Mouse (Mus musculus) retina, embryonic 14.5 days (tissue): ENCODE data around the gene Ankrd45.
"Not testable (repeated sequence)": the region's sequence is repeated elsewhere in the genome, so short reads cannot be mapped to it uniquely, and the experiment has no call there.

Experiments used
- DNase-seq: peaks from one replicate; pipeline ENCODE4 v3.0.0-alpha.2; 2015; ENCODE audit warnings: low spot score

The Ankrd45 gene

GRCm38 (mm10) chr1:161142531-161143159 is at the start of gene Ankrd45:
Gene Ankrd45 (plus strand): TSS chr1:161142691.
- DNase-seq: peak; percentile 73

GRCm38 (mm10) chr1:161099721-161100405 is 42.6 kb upstream of the Ankrd45 start:
- DNase-seq: no peak

DNA sequence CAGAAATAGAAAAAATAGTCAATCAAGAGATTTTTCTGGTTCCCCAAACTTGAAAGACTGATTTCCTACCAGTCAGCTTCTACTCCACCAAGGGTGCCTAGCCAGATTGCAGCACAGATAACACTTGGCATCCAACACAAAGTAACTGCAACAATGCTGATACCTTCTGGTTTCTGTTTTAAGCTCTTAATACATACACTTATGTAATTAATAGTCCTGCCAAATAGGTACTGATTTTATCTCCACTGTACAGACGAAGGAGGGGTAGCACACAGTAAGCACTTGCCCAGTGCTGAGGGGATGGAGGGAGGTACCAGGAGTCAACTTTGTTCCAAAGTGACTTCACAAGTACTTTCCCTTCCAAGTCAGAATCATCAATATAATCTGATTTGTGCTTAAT is 38.6 kb upstream of the Ankrd45 start:
- DNase-seq: no peak

GRCm38 (mm10) chr1:161109216-161109615 is 33.3 kb upstream of the Ankrd45 start:
- no peak for DNase-seq

- no peak for DNase-seq
These were observed 27.9 kb upstream of the Ankrd45 start for GRCm38 (mm10) chr1:161114591-161114990.

DNA sequence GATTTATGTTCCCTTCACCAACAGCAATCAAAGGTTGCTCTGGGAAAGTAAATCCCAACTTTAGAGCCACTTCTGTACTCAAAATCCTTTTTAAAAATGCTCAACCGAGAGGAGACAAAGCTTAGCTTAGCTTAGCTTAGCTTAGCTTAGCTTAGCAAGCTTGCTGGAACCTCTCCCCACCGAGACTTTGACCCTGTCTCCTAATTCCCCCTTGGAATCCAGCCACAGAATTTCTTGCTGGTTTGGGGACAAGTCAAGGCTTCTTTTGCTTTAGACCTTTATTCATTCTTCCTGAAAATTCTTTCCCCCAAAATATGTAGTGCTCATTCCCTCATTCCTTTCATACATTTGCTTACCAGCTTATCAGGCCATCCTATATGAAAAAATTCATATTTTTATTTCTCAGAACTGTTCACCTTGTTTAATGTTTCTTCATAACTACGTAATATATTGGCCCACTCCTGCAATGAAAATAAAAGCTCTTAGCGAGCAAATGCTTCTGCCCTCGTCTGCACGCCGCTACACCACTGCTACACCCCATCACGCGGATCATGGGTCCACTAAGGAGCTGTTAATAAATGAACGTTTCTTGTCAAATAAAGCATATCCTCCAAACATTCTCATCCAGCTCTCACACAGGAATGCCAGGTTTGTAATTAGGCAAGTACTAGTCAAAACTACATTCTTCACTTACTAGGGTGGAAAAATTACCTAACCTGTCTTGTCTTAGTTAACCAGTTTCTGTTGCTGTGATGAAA is 19.7 kb upstream of the Ankrd45 start:
- DNase-seq: no peak

- DNase-seq: no peak
These were observed 16.0 kb upstream of the Ankrd45 start for GRCm38 (mm10) chr1:161126461-161126860.

GRCm38 (mm10) chr1:161130726-161131664 is 11.5 kb upstream of the Ankrd45 start, which contains the start of gene Klhl20:
Gene Klhl20 (minus strand): TSS chr1:161131511.
- DNase-seq: peak; percentile 98

GRCm38 (mm10) chr1:161139496-161139895 is 3.0 kb upstream of the Ankrd45 start:
- no peak for DNase-seq

DNA sequence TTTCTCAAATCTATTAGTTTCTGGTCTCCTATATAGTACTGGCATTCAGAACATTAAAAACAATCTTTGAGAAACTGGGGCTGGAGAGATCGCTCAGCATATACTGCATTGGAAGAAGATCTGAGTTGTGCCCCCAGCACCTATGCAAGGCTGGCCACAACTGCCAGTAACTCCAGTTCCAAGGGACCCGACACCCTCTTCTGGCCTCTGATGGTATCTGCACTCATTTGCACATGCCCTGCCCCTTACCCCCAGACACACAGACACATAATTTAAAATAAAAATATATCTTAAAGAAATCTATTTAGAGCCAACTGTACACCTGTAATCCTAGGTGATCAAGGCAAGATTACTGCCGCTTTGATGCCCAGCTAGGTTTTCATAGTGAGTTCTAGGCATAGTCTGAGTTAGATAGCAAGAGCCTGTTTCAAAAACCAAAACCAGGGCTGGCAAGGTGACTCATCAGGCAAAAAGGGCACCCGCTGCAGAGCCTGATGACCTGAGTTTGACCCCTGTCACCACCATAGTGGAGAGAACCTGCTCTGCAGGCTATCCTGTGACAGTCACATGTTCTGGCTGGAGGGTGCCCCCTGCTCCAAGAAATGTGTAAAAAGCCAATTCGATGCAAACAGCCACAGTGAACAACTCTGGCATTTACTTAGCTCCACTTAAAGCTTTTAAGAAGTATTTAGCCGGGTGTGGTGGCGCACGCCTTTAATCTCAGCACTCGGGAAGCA is 2.3 kb upstream of the Ankrd45 start:
- DNase-seq: no peak

GRCm38 (mm10) chr1:161143216-161143615 is 725 bp downstream of the Ankrd45 start:
- DNase-seq: no peak

DNA sequence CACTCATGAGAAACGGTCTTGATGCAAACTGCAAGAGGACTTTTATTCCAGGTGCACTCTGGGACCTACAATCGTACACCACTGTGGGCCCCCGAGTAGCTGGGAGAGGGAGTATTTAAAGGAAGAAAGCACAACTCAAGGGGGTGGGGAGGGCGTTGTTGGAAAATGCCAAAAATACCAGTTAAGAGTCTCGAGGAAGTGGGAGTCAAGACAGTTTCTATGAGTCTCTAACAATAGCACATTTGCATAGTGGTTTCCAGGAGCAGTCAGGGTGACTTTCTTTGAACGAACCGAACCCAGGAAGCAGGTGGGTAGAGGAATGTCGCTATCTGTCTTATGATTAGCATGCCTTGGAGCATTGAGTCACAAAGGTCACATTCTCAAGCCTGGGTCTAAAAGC is 3.1 kb downstream of the Ankrd45 start:
- DNase-seq: not testable (repeated sequence)

- DNase-seq: no peak
These were observed 5.4 kb downstream of the Ankrd45 start for GRCm38 (mm10) chr1:161147888-161148287.

DNA sequence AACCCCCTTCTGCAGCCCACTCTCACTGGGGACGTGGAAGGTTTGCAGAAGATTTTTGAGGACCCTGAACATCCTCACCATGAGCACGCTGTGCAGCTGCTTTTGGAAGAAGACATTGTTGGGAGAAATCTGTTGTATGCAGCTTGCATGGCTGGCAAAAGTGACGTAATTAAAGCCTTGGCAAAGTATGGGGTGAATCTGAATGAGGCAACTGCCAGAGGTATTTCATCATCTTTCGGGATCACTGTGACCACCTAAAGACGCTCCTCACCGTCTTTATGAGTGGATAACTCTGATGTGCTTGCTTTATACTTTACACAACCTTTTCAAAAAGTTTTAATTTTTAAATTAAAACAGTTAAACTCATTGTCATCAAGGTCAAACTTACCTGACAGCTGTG is 8.6 kb downstream of the Ankrd45 start:
- DNase-seq: no peak

DNA sequence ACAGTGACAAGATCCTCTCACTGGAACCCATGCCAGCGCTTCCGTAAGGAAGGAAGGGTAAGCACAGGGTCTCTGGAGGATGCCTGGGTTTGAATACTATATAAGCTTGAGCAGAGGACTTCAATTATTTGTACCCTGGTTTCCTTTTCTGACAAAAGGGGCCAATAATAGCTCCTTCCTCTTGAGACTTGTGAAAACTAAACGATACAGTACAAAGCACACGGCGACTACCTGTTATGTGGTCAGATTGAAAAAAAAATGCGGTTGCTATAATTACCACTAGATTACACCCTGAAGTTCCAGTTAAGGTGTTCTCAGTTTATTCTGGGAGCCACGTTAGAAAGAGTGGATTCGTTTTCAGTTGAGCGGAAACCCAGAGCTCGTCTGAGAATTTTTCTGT is 14.1 kb downstream of the Ankrd45 start:
- DNase-seq: no peak

GRCm38 (mm10) chr1:161159214-161159613 is 16.7 kb downstream of the Ankrd45 start, which contains the start of gene Tex50:
Gene Tex50 (minus strand): TSS chr1:161159314.
- no peak for DNase-seq

- DNase-seq: no peak
These were observed 17.8 kb downstream of the Ankrd45 start for GRCm38 (mm10) chr1:161160266-161160665.

DNA sequence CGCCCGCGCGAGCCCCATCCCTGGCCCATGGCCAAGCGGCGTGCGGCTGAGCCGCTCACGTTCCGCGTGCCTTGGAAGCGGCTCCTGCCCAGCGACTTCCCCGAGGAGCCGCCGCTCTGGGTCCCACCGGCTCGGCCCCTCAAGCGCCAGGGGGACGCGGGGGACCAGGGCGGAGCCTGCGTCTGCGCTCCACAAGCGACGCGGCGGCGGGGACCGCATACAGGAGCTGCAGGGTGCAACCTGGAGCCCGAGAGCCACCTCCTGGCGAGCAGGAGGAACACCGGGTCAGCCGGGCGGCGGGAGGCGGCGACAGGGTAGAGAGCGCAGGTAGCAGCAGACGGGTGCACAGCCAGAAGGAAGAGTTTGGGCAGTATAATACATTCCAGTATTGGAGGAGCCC is 28.2 kb downstream of the Ankrd45 start:
- DNase-seq: peak; percentile 77

DNA sequence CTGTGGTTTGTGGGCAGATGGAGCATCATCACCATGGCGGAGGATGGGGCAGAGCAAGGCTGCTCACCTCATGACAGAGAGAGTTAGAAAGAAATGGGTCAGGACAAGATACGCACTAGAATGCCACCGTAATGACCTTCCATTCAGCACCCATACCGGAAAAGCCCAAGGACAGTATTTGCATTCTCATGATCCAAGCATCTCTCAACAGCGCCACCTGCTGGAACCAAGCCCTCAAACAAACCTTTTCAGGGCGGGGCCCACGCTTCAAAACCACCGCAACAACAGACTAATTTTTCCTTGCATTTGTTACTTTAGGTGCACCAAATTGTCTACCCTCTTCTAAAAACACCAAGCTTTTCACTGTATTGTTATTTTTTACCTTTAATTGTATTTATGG is 38.2 kb downstream of the Ankrd45 start:
- peak; percentile 66 for DNase-seq

DNA sequence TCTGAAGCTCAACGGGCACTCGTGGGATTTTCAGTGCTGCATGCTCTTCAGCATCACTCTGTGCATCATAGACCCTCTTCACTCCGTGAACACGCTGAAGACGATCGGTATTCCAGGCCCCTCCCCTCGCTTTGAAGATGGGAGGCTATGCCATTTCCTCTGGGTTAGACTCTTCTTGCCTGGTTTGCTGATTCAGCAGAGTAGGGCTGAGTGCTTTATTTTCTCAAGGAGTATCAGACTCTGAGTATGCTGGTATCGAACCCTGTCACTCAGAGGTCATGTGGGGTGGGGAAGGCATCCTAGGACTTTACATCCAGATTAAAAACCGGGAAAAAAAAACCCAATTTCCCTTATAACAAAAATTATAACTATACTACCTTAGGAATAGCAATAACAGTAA is 39.9 kb downstream of the Ankrd45 start:
- DNase-seq: no peak

GRCm38 (mm10) chr1:161183677-161184076 is 41.2 kb downstream of the Ankrd45 start:
- DNase-seq: no peak
